Mouse (Mus musculus): ENCODE data around the gene Cdc42bpa.

Cdc42bpa gene

DNA sequence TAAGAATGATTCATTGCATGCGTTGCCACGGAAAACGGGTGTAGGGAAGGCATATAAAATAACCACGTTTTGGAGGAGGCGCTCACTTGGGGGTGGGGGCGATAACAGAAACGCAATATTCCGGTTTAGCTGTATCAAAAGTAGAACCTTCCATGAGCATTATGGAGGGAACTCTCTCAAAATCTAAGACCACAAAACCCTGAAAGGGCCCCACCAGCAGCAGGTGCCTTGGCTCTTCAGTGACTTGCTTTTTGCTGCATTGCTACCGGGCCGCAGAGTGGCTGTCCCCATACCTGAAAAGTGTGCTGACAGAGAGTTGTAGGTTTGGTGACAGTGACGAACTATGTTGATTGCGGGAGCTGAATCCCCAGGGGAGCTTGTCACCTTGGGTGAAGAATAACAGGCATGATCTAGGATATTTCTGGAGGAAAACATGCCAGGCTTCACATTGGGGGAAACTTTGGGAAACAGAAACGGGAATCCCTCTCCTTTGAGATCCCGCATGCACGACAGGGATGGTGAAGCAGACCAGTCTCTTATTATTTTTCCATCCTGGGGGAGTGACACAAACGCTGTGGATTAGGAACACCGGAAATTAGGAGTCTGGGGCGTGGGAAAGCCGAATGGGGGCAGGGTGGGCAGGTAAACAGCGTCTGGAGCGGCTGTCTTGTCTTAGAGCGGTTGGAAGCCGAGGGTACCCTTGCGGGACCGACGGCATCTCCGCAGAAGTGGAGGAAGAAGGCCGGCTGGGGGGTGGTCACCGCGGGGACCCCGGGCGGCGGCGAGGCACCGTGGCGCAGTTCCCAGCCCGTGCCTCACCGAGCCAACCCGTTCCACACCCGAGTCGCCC is 1.2 kb upstream of the Cdc42bpa start:
- DNase-seq (ENCODE audit: extremely low read depth, low read depth, low spot score), result no peak

GRCm38 (mm10) chr1:179960543-179960876 is 238 bp downstream of the Cdc42bpa start:
- no peak for DNase-seq (ENCODE audit: extremely low read depth, low read depth, low spot score)

- DNase-seq (ENCODE audit: extremely low read depth, low read depth, low spot score), result no peak
Measured at GRCm38 (mm10) chr1:179960882-179961698, 818 bp downstream of the Cdc42bpa start.

DNA sequence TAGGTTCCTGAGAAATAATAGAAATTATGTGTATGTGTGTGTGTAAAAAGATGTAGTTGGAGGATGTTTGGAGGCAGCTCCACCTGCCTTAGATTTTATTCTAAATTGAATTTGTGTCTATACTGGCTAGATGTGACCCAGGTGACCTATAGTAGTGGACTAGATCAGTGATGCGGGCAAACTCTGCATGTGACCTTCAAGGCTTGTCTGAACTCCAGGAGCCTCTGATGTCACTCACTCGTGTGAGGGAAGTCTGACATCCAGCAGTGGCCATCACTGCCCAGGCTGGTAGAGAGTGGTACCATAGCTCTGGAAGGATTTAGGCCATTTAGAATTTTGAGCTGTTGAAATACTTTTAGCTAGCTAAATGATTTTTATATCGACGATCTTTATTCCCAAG is 1.5 kb downstream of the Cdc42bpa start:
- DNase-seq (ENCODE audit: extremely low read depth, low read depth, low spot score), result no peak

- no peak for DNase-seq (ENCODE audit: extremely low read depth, low read depth, low spot score)
Measured at GRCm38 (mm10) chr1:179969776-179970428, 9.6 kb downstream of the Cdc42bpa start.

DNA sequence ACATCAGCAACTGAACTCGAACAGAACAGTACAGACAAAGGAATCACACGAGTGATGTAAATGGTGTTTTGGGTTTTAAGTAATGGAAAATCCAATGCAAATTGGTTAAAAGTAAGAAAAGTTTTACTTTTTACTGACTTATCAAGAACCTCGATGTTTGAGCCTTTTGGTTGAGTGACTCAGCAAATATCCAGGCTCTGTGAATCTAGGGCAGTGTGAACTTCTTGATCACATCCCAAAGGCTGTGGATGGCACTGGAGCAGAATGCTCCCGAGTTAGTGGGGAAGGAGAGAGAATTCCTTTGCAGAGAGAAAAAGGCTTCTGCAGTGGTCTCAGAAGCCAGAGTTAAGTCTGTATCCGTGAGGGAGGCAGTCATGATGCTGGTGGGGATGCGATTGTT is 14.7 kb downstream of the Cdc42bpa start:
- no peak for DNase-seq (ENCODE audit: extremely low read depth, low read depth, low spot score)

DNA sequence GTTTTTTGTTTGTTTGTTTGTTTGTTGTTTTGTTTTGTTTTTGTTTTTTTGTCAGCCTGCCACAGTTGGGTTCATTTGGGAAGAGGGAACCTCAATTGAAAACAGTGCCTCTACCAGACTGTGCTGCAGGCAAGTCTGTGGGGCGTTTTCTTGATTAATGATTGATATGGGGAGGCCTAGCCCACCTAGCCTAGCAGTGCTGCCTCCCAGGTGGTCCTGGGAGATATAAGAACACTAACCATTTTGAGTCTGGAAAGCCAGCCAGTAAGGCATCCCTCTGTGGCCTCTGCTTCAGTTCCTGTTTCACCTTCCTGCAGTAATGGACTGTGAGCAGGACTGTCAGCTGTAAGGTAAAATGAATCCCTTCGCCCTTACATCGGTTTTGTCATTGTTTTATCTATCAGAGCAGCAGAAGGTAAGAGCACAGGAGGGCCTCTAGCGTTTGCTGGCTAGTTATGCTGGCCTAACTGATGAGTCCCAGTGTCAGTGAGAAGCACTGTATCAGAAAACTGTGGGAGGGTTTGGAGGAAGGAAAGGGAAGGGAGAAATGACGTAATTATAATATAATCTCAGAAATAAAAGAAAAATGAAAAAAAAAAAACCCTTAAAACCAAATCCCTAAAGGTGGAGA is 15.5 kb downstream of the Cdc42bpa start:
- DNase-seq (ENCODE audit: extremely low read depth, low read depth, low spot score), result no peak

DNA sequence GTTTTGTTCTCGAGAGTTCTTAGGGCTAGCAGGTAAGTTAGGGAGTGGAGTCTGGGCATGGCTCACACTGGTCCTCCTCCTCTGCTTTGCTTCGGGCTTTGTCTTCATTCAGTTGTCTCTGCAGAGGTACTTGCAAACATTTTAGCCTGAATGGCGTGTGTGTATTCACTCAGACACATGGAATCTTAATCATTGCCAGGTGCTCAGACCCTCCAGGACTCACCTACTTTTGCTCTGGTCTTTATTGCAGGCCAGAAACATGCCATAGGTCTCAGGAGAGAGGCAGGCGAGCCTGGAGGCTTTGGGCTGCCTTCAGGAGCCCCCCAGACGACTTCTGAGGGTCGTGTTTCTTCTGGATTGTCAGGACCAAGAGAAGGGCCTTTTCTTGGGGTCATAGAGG is 17.2 kb downstream of the Cdc42bpa start:
- no peak for DNase-seq (ENCODE audit: extremely low read depth, low read depth, low spot score)

- DNase-seq (ENCODE audit: extremely low read depth, low read depth, low spot score), result no peak
Measured at GRCm38 (mm10) chr1:179978742-179979141, 18.5 kb downstream of the Cdc42bpa start.

DNA sequence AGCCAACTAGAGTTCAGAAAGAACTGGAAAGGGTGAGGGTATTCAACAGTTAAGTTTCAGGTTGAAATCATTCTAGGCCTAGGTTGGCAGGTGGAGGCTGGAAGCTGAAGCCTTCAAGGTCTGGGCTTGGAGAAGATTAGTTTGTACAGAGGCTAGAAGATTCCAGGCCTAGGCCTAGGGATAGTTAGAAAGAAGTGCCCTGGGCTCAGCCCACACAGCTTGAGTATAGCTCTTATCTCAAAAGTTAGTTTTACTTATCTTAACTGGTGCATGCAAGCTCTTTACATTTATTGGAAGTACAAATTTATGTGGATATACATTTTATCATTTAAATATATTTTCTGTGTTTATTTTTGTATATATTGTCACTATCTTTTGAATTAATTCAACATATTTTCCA is 21.4 kb downstream of the Cdc42bpa start:
- DNase-seq (ENCODE audit: extremely low read depth, low read depth, low spot score), result no peak

DNA sequence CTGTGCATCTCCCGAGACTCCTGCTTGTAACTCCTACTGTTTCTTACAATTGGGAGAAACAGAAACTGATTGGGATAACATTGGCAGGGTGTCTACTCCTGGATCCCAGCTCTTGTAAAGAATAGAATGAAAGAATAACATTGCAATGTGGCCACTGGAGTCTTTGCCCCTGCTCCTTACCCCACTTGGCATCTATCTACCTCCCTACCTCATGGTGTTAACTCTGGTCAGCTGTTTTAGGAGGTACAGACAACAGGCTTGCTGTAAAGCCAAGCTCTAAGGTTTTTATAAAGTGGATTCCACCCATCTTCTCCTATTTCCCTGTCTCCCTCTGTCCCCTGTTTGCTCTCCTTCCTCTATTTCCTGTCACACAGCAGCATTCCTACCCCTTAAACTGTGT is 21.9 kb downstream of the Cdc42bpa start:
- DNase-seq (ENCODE audit: extremely low read depth, low read depth, low spot score), result no peak

DNA sequence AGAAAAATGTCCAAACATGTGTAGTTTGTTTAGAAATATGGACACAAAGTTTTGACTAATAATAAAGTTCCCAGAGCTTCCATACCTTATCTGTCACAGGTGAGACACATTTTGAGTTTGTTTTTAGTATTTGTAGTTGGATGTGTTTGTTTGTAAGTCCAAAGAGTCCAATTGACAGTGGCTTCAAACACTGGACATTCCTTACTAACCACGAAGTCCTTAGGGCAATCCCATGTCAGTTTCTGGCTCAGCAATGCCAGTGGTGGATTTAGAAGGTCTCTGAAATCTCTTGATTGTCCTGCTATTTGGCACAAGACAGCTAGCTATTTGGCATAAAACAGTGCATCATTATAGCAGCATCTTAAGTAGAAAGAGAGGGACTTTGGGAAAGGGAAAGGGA is 22.7 kb downstream of the Cdc42bpa start:
- DNase-seq (ENCODE audit: extremely low read depth, low read depth, low spot score), result no peak

GRCm38 (mm10) chr1:179984171-179984570 is 23.9 kb downstream of the Cdc42bpa start:
- DNase-seq (ENCODE audit: extremely low read depth, low read depth, low spot score), result no peak

- DNase-seq (ENCODE audit: extremely low read depth, low read depth, low spot score), result no peak
Measured at GRCm38 (mm10) chr1:179991660-179992235, 31.5 kb downstream of the Cdc42bpa start.

GRCm38 (mm10) chr1:179992255-179992654 is 32.0 kb downstream of the Cdc42bpa start:
- DNase-seq (ENCODE audit: extremely low read depth, low read depth, low spot score), result no peak

GRCm38 (mm10) chr1:180008057-180008456 is 47.8 kb downstream of the Cdc42bpa start:
- DNase-seq (ENCODE audit: extremely low read depth, low read depth, low spot score), result no peak

- no peak for DNase-seq (ENCODE audit: extremely low read depth, low read depth, low spot score)
Measured at GRCm38 (mm10) chr1:180013479-180013878, 53.2 kb downstream of the Cdc42bpa start.

DNA sequence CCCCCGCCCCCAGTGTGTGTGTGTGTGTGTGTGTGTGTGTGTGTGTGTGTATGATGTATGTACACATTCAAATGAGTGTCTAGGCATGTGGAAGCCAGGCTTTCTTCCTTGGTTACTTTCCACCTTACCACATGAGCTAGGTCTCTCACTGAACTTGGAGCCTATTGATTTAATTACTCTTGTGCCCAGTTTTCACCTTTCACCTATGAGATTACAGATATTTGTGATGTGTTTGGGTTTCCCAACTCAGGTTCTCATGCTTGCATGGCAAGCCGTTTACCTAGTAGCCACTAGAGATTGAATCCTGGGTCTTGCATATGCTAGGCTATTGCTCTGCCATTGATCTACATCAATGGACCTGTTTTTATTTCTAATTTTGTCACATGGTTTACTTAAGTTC is 57.9 kb downstream of the Cdc42bpa start:
- DNase-seq (ENCODE audit: extremely low read depth, low read depth, low spot score), result no peak

GRCm38 (mm10) chr1:180021463-180022296 is 61.4 kb downstream of the Cdc42bpa start:
- no peak for DNase-seq (ENCODE audit: extremely low read depth, low read depth, low spot score)

DNA sequence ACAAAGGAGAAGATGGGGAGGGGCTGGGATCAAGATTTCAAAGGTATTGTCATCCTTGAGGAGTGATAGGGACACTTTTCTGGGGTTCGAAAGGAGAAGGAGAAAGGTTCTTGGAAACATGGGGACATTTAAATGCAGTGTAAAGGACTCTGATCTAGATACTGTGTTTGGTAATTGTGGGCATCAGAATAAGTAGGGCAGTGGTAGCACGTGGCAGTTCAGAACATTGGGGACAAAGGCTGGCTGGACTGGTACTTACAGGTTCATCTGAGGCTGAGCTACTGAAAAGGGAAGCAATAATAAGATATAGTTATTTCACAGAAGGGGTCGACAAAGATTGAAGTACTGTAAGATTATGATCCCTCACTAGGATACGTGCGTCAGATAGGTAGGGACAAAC is 63.2 kb downstream of the Cdc42bpa start:
- no peak for DNase-seq (ENCODE audit: extremely low read depth, low read depth, low spot score)
